Mouse (Mus musculus) lung, embryonic 14.5 days (tissue): ENCODE measurements at regions not wholly inside any gene's neighbourhood (a gene's known extent, or its start where the extent isn't known, plus 50 kb on each side); places are given as distances from the start of the nearest gene placed in this dataset.

Source experiments
- ATAC-seq: fragments of 200-750 bp; cut with Nextera tagmentation; 2 replicates; pipeline ENCODE4 v1.8.0; 2017; ENCODE audit warnings: mild to moderate bottlenecking, moderate TSS enrichment, moderate library complexity; ENCODE audit not compliant: insufficient read depth
- DNase-seq: peaks from one replicate; pipeline ENCODE4 v3.0.0-alpha.2; 2015
- H3K27ac ChIP-seq: fragments of 300-500 bp; sonication (generic); 2 replicates; pipeline ENCODE4 v1.5.1; 2014; ENCODE audit warnings: low read depth, mild to moderate bottlenecking, moderate library complexity
- H3K27me3 ChIP-seq: fragments of 300-500 bp; sonication (generic); 2 replicates; pipeline ENCODE4 v1.6.1; 2014; ENCODE audit warnings: low read length, control low read depth; ENCODE audit not compliant: insufficient read depth
- H3K36me3 ChIP-seq: fragments of 300-500 bp; sonication (generic); 2 replicates; pipeline ENCODE4 v1.6.1; 2014; ENCODE audit warnings: control low read depth; ENCODE audit not compliant: insufficient read depth
- H3K4me1 ChIP-seq: fragments of 300-500 bp; sonication (generic); 2 replicates; pipeline ENCODE4 v1.6.1; 2014; ENCODE audit warnings: antibody characterized with exemption, control low read depth; ENCODE audit not compliant: insufficient read depth
- H3K4me2 ChIP-seq: fragments of 300-500 bp; sonication (generic); 2 replicates; pipeline ENCODE4 v1.6.1; 2014; ENCODE audit warnings: mild to moderate bottlenecking
- H3K4me3 ChIP-seq: fragments of 300-500 bp; sonication (generic); 2 replicates; pipeline ENCODE4 v1.5.1; 2014; ENCODE audit warnings: low read depth, low read length
- H3K9ac ChIP-seq: fragments of 300-500 bp; sonication (generic); 2 replicates; pipeline ENCODE4 v1.6.1; 2014
- H3K9me3 ChIP-seq: fragments of 300-500 bp; sonication (generic); 2 replicates; pipeline ENCODE4 v1.6.1; 2016; ENCODE audit warnings: low read depth, low read length, control low read depth
- CTCF ChIP-seq: IDR thresholded peaks from 2 replicates; pipeline ENCODE4 v1.5.1; 2016; ENCODE audit warnings: antibody characterized with exemption, low read depth
- WGBS: fragments of 180-500 bp; shearing (Covaris S2); extraction: QIAGEN DNeasy Blood & Tissue Kit; methylation state at CpG from one replicate; pipeline ENCODE4 v1.1.7; 2014; 5-methylcytosine and 5-hydroxymethylcytosine counted together

GRCm38 (mm10) chr5:62545785-62546184 is 220.2 kb downstream of the Arap2 start:
- TF ChIP-seq CTCF, result no peak
- no peaks in the 10 kb centered on the region for H3K9me3 ChIP-seq
- ATAC-seq (no peak), DNase-seq (no peak)
- H3K27ac ChIP-seq, result no peak overlapping the region
- no peaks in the 10 kb centered on the region for H3K36me3 ChIP-seq
- H3K4me2 ChIP-seq, result no peak overlapping the region
- H3K9ac ChIP-seq, result no peak overlapping the region
- H3K27me3 ChIP-seq, result no peaks in the 10 kb centered on the region
- no peak overlapping the region for H3K4me3 ChIP-seq
- H3K4me1 ChIP-seq, result no peaks in the 10 kb centered on the region

DNA sequence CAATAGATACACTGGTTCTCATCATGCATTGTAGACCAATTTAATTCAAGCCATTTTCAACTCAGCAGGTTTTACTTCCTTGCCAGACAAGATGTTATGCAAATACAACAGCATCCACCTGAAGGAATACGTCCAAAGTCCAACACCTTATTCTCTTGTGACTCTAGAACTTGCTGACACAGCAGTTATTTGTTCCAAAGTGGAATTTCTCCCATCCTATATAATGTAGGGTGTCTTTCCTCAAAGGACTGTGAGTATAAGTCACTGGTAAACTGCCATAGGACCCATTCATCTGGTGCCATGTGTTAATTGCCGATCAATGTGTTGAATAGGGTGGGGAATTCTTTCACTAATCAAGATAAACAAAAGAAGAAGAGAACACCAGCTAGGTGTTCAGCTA is 226.7 kb downstream of the Arap2 start:
- TF ChIP-seq CTCF, result no peak
- no peaks in the 10 kb centered on the region for H3K4me1 ChIP-seq

DNA sequence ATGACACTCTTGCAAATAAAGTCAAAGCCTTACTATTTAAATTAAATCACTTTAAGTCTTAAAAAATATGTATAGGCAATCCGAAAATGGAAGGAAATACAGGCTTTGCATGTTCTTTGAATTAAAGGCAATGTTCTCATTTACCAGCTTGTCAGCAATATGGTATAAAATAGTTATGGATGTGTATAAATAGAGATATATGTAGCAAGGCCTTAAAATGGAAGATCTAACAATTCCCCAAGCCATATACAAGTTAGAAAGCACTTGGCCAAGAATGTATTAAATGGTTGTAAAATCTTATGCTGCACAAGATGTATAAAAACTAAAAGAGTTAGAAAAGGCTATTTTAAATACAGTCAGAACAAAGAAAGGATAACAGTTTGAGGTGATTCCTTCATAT is 254.1 kb downstream of the Arap2 start:
- ATAC-seq, result no peak
- Histone ChIP-seq H3K9ac (no peak overlapping the region), H3K4me3 (no peak overlapping the region), H3K4me2 (no peak overlapping the region), H3K36me3 (no peaks in the 10 kb centered on the region), H3K9me3 (no peaks in the 10 kb centered on the region), H3K4me1 (no peaks in the 10 kb centered on the region), H3K27me3 (no peaks in the 10 kb centered on the region), H3K27ac (no peak overlapping the region)
- no peak for DNase-seq
- TF ChIP-seq CTCF, result no peak
- WGBS, result 77% methylated on average over 1 of the region's 1 CpGs

More for the DNA sequence above, 226.7 kb downstream of the Arap2 start:
- Histone ChIP-seq H3K27me3 (no peaks in the 10 kb centered on the region), H3K9me3 (no peaks in the 10 kb centered on the region), H3K4me3 (no peak overlapping the region), H3K4me2 (no peak overlapping the region), H3K9ac (no peak overlapping the region), H3K27ac (no peak overlapping the region), H3K36me3 (no peaks in the 10 kb centered on the region)
- 85% methylated on average over 2 of the region's 2 CpGs for WGBS
- ATAC-seq (no peak), DNase-seq (no peak)

- Histone ChIP-seq H3K27ac (no peak overlapping the region), H3K4me2 (no peak overlapping the region), H3K9me3 (no peaks in the 10 kb centered on the region), H3K4me3 (no peak overlapping the region), H3K36me3 (no peaks in the 10 kb centered on the region), H3K27me3 (no peaks in the 10 kb centered on the region), H3K9ac (no peak overlapping the region), H3K4me1 (no peaks in the 10 kb centered on the region)
- 22% methylated on average over 5 of the region's 5 CpGs for WGBS
- DNase-seq (peak; percentile 85), ATAC-seq (peak; percentile 77; the same call in 1 of the 2 replicates)
- TF ChIP-seq CTCF, result no peak
Measured at GRCm38 (mm10) chr5:62483521-62483920, 282.4 kb downstream of the Arap2 start.

GRCm38 (mm10) chr5:62480967-62481366 is 285.0 kb downstream of the Arap2 start:
- H3K4me2 ChIP-seq, result no peak overlapping the region
- DNase-seq (peak; percentile 77), ATAC-seq (no peak)
- no peak overlapping the region for H3K27ac ChIP-seq
- no peak overlapping the region for H3K4me3 ChIP-seq
- H3K9ac ChIP-seq, result no peak overlapping the region
- H3K27me3 ChIP-seq, result no peaks in the 10 kb centered on the region
- H3K36me3 ChIP-seq, result no peaks in the 10 kb centered on the region
- peak; percentile 38 for TF ChIP-seq CTCF
- H3K9me3 ChIP-seq, result no peaks in the 10 kb centered on the region
- H3K4me1 ChIP-seq, result no peaks in the 10 kb centered on the region
- 18% methylated on average over 1 of the region's 1 CpGs for WGBS

GRCm38 (mm10) chr5:62473412-62473811 is 292.5 kb downstream of the Arap2 start:
- Histone ChIP-seq H3K9ac (no peak overlapping the region), H3K4me1 (no peaks in the 10 kb centered on the region), H3K4me3 (no peak overlapping the region), H3K36me3 (no peaks in the 10 kb centered on the region), H3K9me3 (no peaks in the 10 kb centered on the region), H3K27ac (no peak overlapping the region), H3K4me2 (no peak overlapping the region), H3K27me3 (no peaks in the 10 kb centered on the region)
- TF ChIP-seq CTCF, result no peak
- DNase-seq (no peak), ATAC-seq (no peak)
- 77% methylated on average over 3 of the region's 3 CpGs for WGBS

- no peak for TF ChIP-seq CTCF
Measured at GRCm38 (mm10) chr5:62466802-62467201, 299.2 kb downstream of the Arap2 start.

DNA sequence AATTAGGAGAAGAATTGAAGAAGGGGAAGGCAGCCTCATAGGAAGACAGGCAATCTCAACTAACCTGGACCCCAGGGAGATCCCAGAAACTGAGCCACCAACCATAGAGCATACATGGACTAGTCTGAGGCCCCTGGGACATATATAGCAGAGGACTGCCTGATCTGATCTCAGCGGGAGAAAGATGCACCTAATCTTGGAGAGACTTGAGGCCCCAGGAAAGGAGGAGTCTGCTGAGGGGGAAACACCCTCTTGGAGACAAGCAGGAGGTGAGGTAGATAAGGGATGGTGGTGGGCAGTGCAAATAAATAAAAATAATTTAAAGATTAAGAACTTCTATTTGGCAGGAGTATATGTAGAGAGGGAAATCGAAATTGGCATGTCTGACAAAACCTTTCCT is 303.4 kb downstream of the Arap2 start:
- Histone ChIP-seq H3K27ac (no peak overlapping the region), H3K9me3 (no peaks in the 10 kb centered on the region), H3K4me3 (no peak overlapping the region), H3K9ac (no peak overlapping the region), H3K4me2 (no peak overlapping the region), H3K4me1 (no peaks in the 10 kb centered on the region), H3K27me3 (no peaks in the 10 kb centered on the region), H3K36me3 (no peaks in the 10 kb centered on the region)
- no peak for ATAC-seq
- DNase-seq, result no peak
- no peak for TF ChIP-seq CTCF
- WGBS, result 58% methylated on average over 2 of the region's 2 CpGs

More at GRCm38 (mm10) chr5:62466802-62467201, 299.2 kb downstream of the Arap2 start:
- DNase-seq, result no peak
- ATAC-seq, result no peak
- no peak overlapping the region for H3K9ac ChIP-seq
- H3K4me2 ChIP-seq, result no peak overlapping the region
- H3K9me3 ChIP-seq, result no peaks in the 10 kb centered on the region
- H3K27ac ChIP-seq, result no peak overlapping the region
- H3K27me3 ChIP-seq, result no peaks in the 10 kb centered on the region
- H3K4me1 ChIP-seq, result no peaks in the 10 kb centered on the region
- H3K36me3 ChIP-seq, result no peaks in the 10 kb centered on the region
- H3K4me3 ChIP-seq, result no peak overlapping the region
- WGBS, result 73% methylated on average over 1 of the region's 1 CpGs
